Mouse (Mus musculus): ENCODE results near the gene Orc5. TPM values are rescaled to one million over a fixed set of nuclear protein-coding genes. Genes with fewer than 3 reads are reported as not detected.
"Not testable (repeated sequence)": the region's sequence is repeated elsewhere in the genome, so short reads cannot be mapped to it uniquely, and the experiment has no call there.

The Orc5 gene
- polyA plus RNA-seq, 1 experiment from 2014 or later, result 43.0 TPM

DNA sequence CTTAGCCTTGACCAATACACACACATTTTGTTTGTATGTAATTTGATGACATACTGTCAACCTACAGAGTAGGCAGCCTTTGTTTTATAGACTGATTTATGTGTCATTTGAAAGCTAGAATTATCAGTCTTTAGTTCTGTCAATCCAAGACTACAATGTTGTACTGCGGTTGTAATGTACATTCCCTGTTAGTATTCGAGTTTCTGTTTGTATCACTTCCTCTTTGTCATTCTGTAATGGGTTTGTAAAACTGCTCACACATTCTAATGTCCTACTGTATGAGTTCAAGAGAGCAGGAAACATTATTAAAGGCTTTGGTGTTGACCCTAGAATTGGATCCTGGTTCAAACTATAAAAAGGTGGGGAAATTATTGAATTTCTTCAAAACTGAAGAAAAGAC, 30.5 kb downstream of the Orc5 start:
- 94% methylated on average over 2 of the region's 2 CpGs for WGBS
- no peaks in the 10 kb centered on the region for H3K9me3 ChIP-seq

DNA sequence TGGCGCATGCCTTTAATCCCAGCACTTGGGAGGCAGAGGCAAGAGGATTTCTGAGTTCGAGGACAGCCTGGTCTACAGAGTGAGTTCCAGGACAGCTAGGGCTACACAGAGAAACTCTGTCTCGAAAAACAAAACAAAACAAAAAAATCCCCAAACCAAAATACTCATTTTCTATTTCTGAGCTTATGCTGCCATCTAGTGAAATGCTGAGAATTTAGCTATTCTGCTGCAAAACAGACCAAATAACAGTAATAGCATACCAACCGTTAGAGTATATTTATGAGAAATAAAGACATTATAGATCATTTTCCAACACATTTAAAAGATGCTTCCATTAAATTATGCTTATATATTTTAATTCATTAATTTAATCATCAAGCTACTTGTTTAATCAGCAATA, 34.5 kb downstream of the Orc5 start:
- ATAC-seq; H3K9ac ChIP-seq; H3K27ac ChIP-seq; H3K4me2 ChIP-seq (replicated peaks); H3K36me3 ChIP-seq; H3K4me1 ChIP-seq (replicated peaks); H3K27me3 ChIP-seq (replicated peaks); H3K9me3 ChIP-seq; H3K4me3 ChIP-seq (replicated peaks): not testable (repeated sequence)
- 81% methylated on average over 4 of the region's 4 CpGs for WGBS

More for the DNA sequence above, 30.5 kb downstream of the Orc5 start:
- Histone ChIP-seq H3K4me1 (replicated peaks) (no peaks in the 10 kb centered on the region), H3K27me3 (replicated peaks) (no peaks in the 10 kb centered on the region), H3K36me3 (0 out of 2 replicates have a peak, but pooled peaks cover 2% of the 10 kb centered on the region), H3K27ac (no peak overlapping the region), H3K4me3 (replicated peaks) (no peak overlapping the region), H3K9ac (no peak overlapping the region), H3K4me2 (replicated peaks) (no peak overlapping the region)
- no peak for ATAC-seq

DNA sequence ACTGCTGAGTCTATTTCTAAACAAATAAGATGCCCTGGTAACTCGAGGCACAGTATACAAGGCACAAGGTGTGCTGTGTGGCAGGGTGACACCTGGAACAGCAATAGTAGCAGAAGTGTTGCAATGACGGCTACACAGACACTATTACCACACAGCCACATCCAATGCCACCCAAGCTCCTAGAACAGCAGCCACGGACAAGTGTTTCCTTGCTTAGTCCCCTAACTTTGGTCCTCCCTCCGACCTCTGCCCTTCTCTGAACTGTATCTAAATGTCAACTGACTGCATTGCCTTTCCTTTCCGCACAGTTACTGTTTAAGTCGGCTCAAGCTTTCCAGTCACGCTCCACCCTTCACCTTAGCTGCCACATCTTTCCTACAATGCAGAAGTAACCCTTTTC, 36.0 kb downstream of the Orc5 start:
- not testable (repeated sequence) for H3K4me1 ChIP-seq (replicated peaks); ATAC-seq; H3K9me3 ChIP-seq; H3K27me3 ChIP-seq (replicated peaks); H3K27ac ChIP-seq; H3K36me3 ChIP-seq; H3K9ac ChIP-seq; H3K4me2 ChIP-seq (replicated peaks); H3K4me3 ChIP-seq (replicated peaks)
- WGBS, result no CpG with 5 or more reads among the region's 7 CpGs

DNA sequence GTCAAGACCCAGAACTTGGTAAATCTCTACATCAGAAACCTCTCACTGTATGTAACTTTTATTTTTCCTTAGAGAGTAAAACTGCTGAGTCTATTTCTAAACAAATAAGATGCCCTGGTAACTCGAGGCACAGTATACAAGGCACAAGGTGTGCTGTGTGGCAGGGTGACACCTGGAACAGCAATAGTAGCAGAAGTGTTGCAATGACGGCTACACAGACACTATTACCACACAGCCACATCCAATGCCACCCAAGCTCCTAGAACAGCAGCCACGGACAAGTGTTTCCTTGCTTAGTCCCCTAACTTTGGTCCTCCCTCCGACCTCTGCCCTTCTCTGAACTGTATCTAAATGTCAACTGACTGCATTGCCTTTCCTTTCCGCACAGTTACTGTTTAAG, 37.6 kb downstream of the Orc5 start:
- H3K9me3 ChIP-seq; H3K36me3 ChIP-seq; H3K4me1 ChIP-seq (replicated peaks); H3K4me3 ChIP-seq (replicated peaks); ATAC-seq; H3K4me2 ChIP-seq (replicated peaks); H3K9ac ChIP-seq; H3K27ac ChIP-seq; H3K27me3 ChIP-seq (replicated peaks): not testable (repeated sequence)
- no CpG with 5 or more reads among the region's 5 CpGs for WGBS

DNA sequence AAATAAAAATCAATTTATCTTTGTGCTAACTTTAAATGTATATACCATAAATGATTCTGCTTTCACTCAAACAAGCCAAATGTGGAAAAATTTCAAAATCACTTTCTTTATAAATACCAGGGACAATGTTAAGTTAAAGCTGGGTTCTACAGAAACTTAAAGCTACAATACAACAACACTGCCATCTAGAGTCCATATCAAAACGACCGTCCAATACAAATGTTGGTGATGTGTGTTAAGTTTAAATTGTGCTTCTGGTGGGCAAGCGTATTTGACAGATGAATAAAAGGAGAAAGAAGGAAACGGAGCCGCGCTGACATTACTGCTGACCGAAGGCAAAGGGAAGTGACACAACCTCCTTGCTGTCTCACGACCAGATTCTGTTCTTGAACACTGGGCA, 38.4 kb downstream of the Orc5 start:
- H3K9me3 ChIP-seq, result no peaks in the 10 kb centered on the region
- H3K27me3 ChIP-seq (replicated peaks), result no peaks in the 10 kb centered on the region
- H3K4me1 ChIP-seq (replicated peaks), result no peaks in the 10 kb centered on the region
- H3K4me3 ChIP-seq (replicated peaks), result no peak overlapping the region
- no peak overlapping the region for H3K9ac ChIP-seq
- H3K4me2 ChIP-seq (replicated peaks), result no peak overlapping the region
- H3K36me3 ChIP-seq, result no peaks in the 10 kb centered on the region
- H3K27ac ChIP-seq, result no peak overlapping the region
- 56% methylated on average over 8 of the region's 8 CpGs for WGBS
- no peak for ATAC-seq

DNA sequence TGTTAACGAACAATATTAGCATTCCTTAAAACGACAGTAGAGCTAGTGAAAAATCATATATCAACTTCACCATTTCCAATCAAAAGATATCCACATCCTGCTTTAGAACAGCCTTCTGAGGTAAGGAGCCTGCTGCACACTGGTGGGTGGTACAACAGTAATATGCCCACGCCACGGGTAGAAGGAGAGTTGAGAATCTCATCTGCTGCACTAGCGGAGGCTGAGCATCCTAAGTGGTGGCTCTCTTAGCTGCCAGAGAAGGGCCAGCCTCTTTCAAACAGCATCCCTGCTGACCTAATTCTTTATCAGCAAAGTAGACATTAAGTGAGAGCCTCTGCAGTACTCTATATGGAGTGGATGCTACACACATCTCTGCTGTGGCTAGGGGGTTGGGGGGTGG, 41.7 kb downstream of the Orc5 start:
- WGBS, result 93% methylated on average over 5 of the region's 5 CpGs
- Histone ChIP-seq H3K27me3 (replicated peaks) (no peaks in the 10 kb centered on the region), H3K9ac (no peak overlapping the region), H3K4me2 (replicated peaks) (no peak overlapping the region), H3K36me3 (no peaks in the 10 kb centered on the region), H3K27ac (no peak overlapping the region), H3K4me1 (replicated peaks) (no peaks in the 10 kb centered on the region), H3K4me3 (replicated peaks) (no peak overlapping the region), H3K9me3 (no peaks in the 10 kb centered on the region)
- ATAC-seq, result no peak

DNA sequence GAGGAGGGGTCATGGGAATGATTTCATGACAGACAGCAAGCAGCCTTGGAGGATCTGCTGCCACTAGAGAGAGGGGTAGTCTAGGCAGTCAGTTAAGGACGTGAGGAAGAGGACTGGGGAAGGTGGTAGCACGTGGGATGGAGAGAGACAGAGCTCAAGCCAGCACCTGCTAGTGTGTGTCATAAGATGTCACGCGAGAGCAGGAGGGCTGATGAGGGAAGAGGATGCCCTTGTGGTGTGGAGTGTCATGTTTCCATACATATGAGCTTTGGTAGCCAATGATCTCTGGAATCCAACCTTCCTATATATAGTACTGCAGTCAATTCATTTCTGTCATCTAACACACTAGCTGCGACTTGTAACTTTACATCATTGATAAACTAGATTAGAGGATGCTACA, 50.8 kb downstream of the Orc5 start:
- WGBS, result 88% methylated on average over 5 of the region's 5 CpGs
- H3K27ac ChIP-seq, result no peak overlapping the region
- H3K9me3 ChIP-seq, result no peaks in the 10 kb centered on the region
- no peaks in the 10 kb centered on the region for H3K4me1 ChIP-seq (replicated peaks)
- H3K4me2 ChIP-seq (replicated peaks), result no peak overlapping the region
- no peak overlapping the region for H3K4me3 ChIP-seq (replicated peaks)
- ATAC-seq, result no peak
- no peak overlapping the region for H3K9ac ChIP-seq
- H3K27me3 ChIP-seq (replicated peaks), result no peaks in the 10 kb centered on the region
- no peaks in the 10 kb centered on the region for H3K36me3 ChIP-seq

DNA sequence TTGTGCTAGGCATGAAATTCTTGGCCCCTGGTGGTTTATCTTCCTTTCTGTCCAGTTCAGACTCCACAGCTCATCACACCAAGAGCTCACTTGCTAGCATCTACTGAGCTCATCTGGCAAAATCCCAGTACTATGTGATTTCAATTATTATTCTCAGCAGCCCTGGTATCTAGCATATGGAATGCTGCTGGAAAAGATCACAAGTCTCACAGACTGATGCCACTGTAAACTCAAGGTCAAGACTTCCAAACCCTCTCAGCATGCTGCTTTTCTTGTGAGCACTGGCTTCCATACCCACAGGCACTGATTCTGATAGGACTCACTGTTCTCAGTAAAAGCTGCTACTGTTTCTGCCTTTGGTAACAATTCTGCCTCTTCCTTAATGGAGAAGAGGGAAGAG, 59.1 kb downstream of the Orc5 start:
- Histone ChIP-seq H3K4me1 (replicated peaks) (no peaks in the 10 kb centered on the region), H3K27ac (no peak overlapping the region), H3K36me3 (no peaks in the 10 kb centered on the region), H3K4me3 (replicated peaks) (no peak overlapping the region), H3K9ac (no peak overlapping the region), H3K27me3 (replicated peaks) (no peaks in the 10 kb centered on the region), H3K4me2 (replicated peaks) (no peak overlapping the region), H3K9me3 (no peaks in the 10 kb centered on the region)
- ATAC-seq, result no peak

DNA sequence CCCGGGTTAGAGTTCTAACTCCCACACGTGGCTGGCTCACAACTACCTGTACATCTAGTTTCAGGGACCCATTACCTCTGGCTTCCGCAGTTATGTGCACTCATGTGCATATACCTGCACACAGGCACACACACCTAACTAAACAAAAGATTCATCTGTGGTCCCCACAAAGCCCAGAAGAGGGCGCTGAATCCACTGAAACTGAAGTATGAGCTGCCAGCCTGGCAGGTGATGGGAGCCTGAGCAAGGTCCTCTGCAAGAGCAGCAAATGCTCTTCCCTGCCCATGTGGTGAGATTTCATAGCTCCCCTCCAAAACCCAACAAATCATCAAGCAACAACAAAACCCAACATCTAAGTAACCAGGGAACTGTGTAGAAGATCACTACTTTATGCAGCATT, 61.1 kb downstream of the Orc5 start:
- no peaks in the 10 kb centered on the region for H3K4me1 ChIP-seq (replicated peaks)
- 85% methylated on average over 4 of the region's 4 CpGs for WGBS
- no peak overlapping the region for H3K9ac ChIP-seq
- H3K36me3 ChIP-seq, result peaks cover 3% of the 10 kb centered on the region; the same call in 1 of the 2 replicates
- no peaks in the 10 kb centered on the region for H3K27me3 ChIP-seq (replicated peaks)
- H3K9me3 ChIP-seq, result no peaks in the 10 kb centered on the region
- H3K4me2 ChIP-seq (replicated peaks), result no peak overlapping the region
- ATAC-seq, result no peak
- no peak overlapping the region for H3K4me3 ChIP-seq (replicated peaks)
- H3K27ac ChIP-seq, result no peak overlapping the region

DNA sequence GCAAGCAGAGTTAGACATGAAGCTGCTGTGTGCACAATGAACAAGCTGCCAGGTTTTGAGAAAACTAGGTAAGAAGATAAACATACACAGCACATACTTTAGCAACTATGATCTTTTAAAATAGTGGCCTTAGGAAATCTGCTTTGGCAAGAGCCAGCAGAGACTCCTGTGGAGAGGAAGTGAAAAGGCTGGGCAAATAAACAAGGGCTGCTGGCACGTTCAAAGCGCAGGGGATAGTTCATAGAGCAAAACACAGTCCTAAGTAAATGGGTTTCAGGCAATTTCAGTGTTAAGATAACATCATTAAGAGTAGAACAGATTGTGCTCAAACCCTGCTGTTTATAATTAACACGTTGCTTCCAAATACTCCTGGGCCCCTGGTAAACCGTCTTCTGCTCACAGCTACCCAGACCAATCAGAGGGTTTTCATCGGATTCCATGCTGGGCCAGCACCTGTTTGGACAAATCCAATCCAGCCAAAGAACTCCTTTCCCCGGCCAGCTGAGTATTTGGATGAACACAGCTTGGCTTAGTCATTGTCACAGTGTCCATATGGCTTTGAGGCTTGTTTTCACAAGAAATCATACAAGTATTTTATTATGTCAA, 63.5 kb downstream of the Orc5 start:
- Histone ChIP-seq H3K27me3 (replicated peaks) (no peaks in the 10 kb centered on the region), H3K36me3 (peaks cover 3% of the 10 kb centered on the region; the same call in 1 of the 2 replicates), H3K9me3 (no peaks in the 10 kb centered on the region), H3K4me2 (replicated peaks) (no peak overlapping the region), H3K27ac (no peak overlapping the region), H3K4me1 (replicated peaks) (no peaks in the 10 kb centered on the region), H3K9ac (no peak overlapping the region), H3K4me3 (replicated peaks) (no peak overlapping the region)
- WGBS, result 64% methylated on average over 6 of the region's 6 CpGs
- ATAC-seq, result no peak

DNA sequence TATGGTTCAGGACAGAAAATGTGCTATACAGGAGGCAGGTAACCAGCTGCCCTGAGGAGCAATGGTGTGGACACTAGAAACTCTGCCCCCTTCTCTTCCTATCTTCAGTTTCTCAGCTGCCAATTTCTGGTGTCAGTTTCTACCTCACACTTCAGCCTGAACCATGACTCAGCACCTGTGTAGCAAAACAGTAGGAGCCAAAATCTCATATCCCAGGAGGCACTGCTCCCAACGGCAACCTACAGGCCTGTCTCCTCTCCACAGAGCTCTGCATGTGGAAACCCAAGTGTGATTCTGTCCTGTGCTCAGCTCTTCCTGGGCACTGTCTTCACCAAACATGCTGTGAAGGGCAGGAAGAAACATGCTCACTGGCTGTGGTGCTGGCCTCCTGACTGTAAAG, 64.5 kb downstream of the Orc5 start:
- H3K4me2 ChIP-seq (replicated peaks), result no peak overlapping the region
- no peaks in the 10 kb centered on the region for H3K4me1 ChIP-seq (replicated peaks)
- no peak for ATAC-seq
- H3K4me3 ChIP-seq (replicated peaks), result no peak overlapping the region
- H3K27ac ChIP-seq, result no peak overlapping the region
- no peaks in the 10 kb centered on the region for H3K9me3 ChIP-seq
- H3K9ac ChIP-seq, result no peak overlapping the region
- WGBS, result 93% methylated on average over 1 of the region's 1 CpGs
- H3K36me3 ChIP-seq, result peaks cover 3% of the 10 kb centered on the region; the same call in 1 of the 2 replicates
- no peaks in the 10 kb centered on the region for H3K27me3 ChIP-seq (replicated peaks)

DNA sequence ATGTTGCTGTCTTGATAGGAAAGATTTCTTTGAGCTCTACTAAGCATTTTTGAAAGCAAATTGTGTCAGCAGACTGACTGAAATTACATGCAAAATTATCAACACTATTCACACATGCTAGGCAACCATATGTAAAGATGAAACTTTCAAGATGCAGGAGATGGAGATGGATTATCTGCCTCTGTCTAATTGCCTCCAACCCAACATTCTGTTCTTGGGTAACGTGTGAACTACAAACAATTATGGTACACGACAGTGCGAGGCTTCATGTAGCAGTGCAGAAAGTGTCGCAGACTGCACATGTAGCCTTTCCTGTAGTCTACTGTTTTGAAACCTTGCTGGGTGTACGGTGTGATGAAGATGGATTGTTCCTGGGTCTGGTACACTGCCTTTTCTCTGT, 67.7 kb downstream of the Orc5 start:
- Histone ChIP-seq H3K27ac (no peak overlapping the region), H3K36me3 (peaks cover 3% of the 10 kb centered on the region; the same call in 1 of the 2 replicates), H3K4me1 (replicated peaks) (no peaks in the 10 kb centered on the region), H3K4me3 (replicated peaks) (no peak overlapping the region), H3K9me3 (no peaks in the 10 kb centered on the region), H3K9ac (no peak overlapping the region), H3K27me3 (replicated peaks) (no peaks in the 10 kb centered on the region), H3K4me2 (replicated peaks) (no peak overlapping the region)
- no peak for ATAC-seq
- 85% methylated on average over 5 of the region's 5 CpGs for WGBS

DNA sequence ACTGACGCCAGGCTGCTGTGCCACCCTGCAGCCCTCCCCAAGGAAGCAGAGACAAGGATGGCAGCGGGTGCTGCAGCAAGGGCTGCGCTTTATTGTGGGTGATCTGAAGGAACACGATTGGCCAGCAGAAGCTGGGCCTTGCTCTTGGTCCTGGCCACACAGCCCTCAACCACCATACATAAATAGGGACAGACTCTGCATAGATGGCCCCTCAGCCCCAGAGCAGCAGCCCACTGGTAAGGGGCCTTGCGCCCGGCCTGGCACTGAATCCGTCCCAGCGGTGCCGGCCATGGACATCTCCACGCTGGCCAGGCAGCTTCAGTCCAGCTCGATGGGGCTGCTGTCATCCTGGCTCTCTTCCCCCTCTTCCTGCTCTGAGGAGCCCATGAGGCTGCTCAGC, 77.8 kb downstream of the Orc5 start:
- not testable (repeated sequence) for H3K27me3 ChIP-seq (replicated peaks); H3K9me3 ChIP-seq; ATAC-seq; H3K4me2 ChIP-seq (replicated peaks); H3K27ac ChIP-seq; H3K9ac ChIP-seq; H3K4me1 ChIP-seq (replicated peaks); H3K36me3 ChIP-seq; H3K4me3 ChIP-seq (replicated peaks)
- WGBS, result 88% methylated on average over 7 of the region's 11 CpGs
